8 mouse cellular contexts compared by ENCODE assay signal in genomic region chr5:24470600-24470999, GRCm38 (mm10). TPM values are rescaled to one million over a fixed set of nuclear protein-coding genes. Genes with fewer than 3 reads are reported as not detected.
DNase-seq lines count a peak whose midpoint lies in the region; ATAC-seq and TF ChIP-seq lines count a peak whose summit lies in the region.

No protein-coding gene starts in this region.

- no peaks in the 10 kb centered on the region for H3K9me3 ChIP-seq in ES-Bruce4 (replicated peaks; ENCODE audit: control insufficient read depth, insufficient read depth, low read length, poor library complexity, severe bottlenecking)
- no peaks in the 10 kb centered on the region for H3K9me3 ChIP-seq in embryonic facial prominence, embryonic 10.5 days
- no peaks in the 10 kb centered on the region for H3K9me3 ChIP-seq in heart, embryonic 16.5 days (replicated peaks; ENCODE audit: control insufficient read depth, low read length)

- 14% methylated on average over 5 of the region's 5 CpGs for WGBS in embryonic facial prominence, embryonic 10.5 days
- 19% methylated on average over 5 of the region's 5 CpGs for WGBS in heart, embryonic 16.5 days
- 11% methylated on average over 5 of the region's 5 CpGs for WGBS in large intestine, adult 2 months

- H3K36me3 ChIP-seq in ES-Bruce4 (ENCODE audit: control insufficient read depth, insufficient read depth, low read length, poor library complexity, severe bottlenecking): no peaks in the 10 kb centered on the region
- peaks cover 11% of the 10 kb centered on the region; the same call in 1 of the 2 replicates for H3K36me3 ChIP-seq in embryonic facial prominence, embryonic 10.5 days (replicated peaks)
- H3K36me3 ChIP-seq in heart, embryonic 16.5 days (ENCODE audit: control insufficient read depth, insufficient read depth): no peaks in the 10 kb centered on the region

- H3K4me3 ChIP-seq in ES-Bruce4 (ENCODE audit: low read depth, low read length): no peak overlapping the region
- no peak overlapping the region for H3K4me3 ChIP-seq in embryonic facial prominence, embryonic 10.5 days
- H3K4me3 ChIP-seq in heart, embryonic 16.5 days (ENCODE audit: low read length): no peak overlapping the region

- no peaks in the 10 kb centered on the region for H3K27me3 ChIP-seq in ES-Bruce4 (ENCODE audit: control insufficient read depth, insufficient read depth, low read length, poor library complexity, severe bottlenecking)
- H3K27me3 ChIP-seq in embryonic facial prominence, embryonic 10.5 days (replicated peaks; ENCODE audit: low read depth, poor library complexity, severe bottlenecking): peaks cover 31% of the 10 kb centered on the region
- no peaks in the 10 kb centered on the region; the same call in 1 of the 2 replicates for H3K27me3 ChIP-seq in heart, embryonic 16.5 days (ENCODE audit: control insufficient read depth, insufficient read depth, low read length)

- DNase-seq in adrenal gland, postnatal 10 days: peak; percentile 85
- peak; percentile 79 for DNase-seq in embryonic facial prominence, embryonic 10.5 days (ENCODE audit: low spot score)
- DNase-seq in large intestine, adult 2 months (ENCODE audit: low read depth, low spot score): peak; percentile 81
- peak; percentile 69 for DNase-seq in right cerebral cortex, postnatal 25 days
- no peak for DNase-seq in urinary bladder, adult 2 months (ENCODE audit: low spot score)

- no peak for TF ChIP-seq EP300 in ES-Bruce4 (IDR thresholded peaks at IDR 0.05; ENCODE audit: insufficient read depth, low read depth, low read length)

- TF ChIP-seq CTCF in ES-Bruce4 (IDR thresholded peaks at IDR 0.05; ENCODE audit: low read depth, low read length): peak; percentile 98

- H3K9ac ChIP-seq in ES-Bruce4 (ENCODE audit: low read depth, poor library complexity, severe bottlenecking): no peak overlapping the region
- H3K9ac ChIP-seq in heart, embryonic 16.5 days (ENCODE audit: low read length): no peak overlapping the region

- H3K4me2 ChIP-seq in heart, embryonic 16.5 days (ENCODE audit: low read depth, low read length): no peak overlapping the region

- peaks cover under 1% of the 10 kb centered on the region for H3K4me1 ChIP-seq in ES-Bruce4 (ENCODE audit: control insufficient read depth, insufficient read depth, low read length)
- H3K4me1 ChIP-seq in embryonic facial prominence, embryonic 10.5 days: peaks cover 72% of the 10 kb centered on the region
- H3K4me1 ChIP-seq in heart, embryonic 16.5 days (ENCODE audit: control insufficient read depth, insufficient read depth, low read length): peaks cover 24% of the 10 kb centered on the region

- no peak for TF ChIP-seq POLR2A in ES-Bruce4 (IDR thresholded peaks at IDR 0.05; ENCODE audit: insufficient read depth, low read length)

- no peak overlapping the region for H3K27ac ChIP-seq in ES-Bruce4 (ENCODE audit: insufficient read depth, low read length)
- no peak overlapping the region for H3K27ac ChIP-seq in embryonic facial prominence, embryonic 10.5 days (replicated peaks)
- H3K27ac ChIP-seq in heart, embryonic 16.5 days (ENCODE audit: low read length): no peak overlapping the region

- ATAC-seq in heart, embryonic 16.5 days (replicated peaks; ENCODE audit: extremely low read depth, insufficient read depth, low FRiP score): 0 out of 2 replicates have a peak, but pooled peaks have one; percentile 19
- peak; percentile 92 for ATAC-seq in megakaryocyte, adult 5-6 weeks (ENCODE audit: poor library complexity, severe bottlenecking)

RNA-seq across cellular contexts. Expression of gene Agap3, which starts 18.6 kb away (rescaled TPM):
- 76.8 and 79.9 TPM in 2 replicates for polyA plus RNA-seq in ES-Bruce4 (2011; ENCODE audit: insufficient read depth, insufficient read length, low read depth, missing spikeins)
- 10 to 100 TPM; 67.6 to 72.2 TPM for total RNA-seq in adrenal gland, postnatal 10 days (2021)
- 30.8 and 36.6 TPM in 2 replicates for polyA plus RNA-seq in embryonic facial prominence, embryonic 10.5 days (2016; fragmentation: Nextera tagmentation; extraction: Ambion mirVana)
- polyA plus RNA-seq in heart, embryonic 16.5 days (2015; fragmentation: Nextera tagmentation; extraction: Ambion mirVana): 15.5 and 18.4 TPM in 2 replicates
- 30.4 and 37.2 TPM in 2 replicates for polyA plus RNA-seq in large intestine, adult 2 months (2012; rRNA removed)
- 12.1 and 14.2 TPM in 2 replicates for total RNA-seq in megakaryocyte, adult 5-6 weeks (2015)
- total RNA-seq in megakaryocyte, adult 5-6 weeks (2017): 19.7 and 23.9 TPM in 2 replicates
- polyA plus RNA-seq in urinary bladder, adult 2 months (2012; rRNA removed): 55.8 and 73.8 TPM in 2 replicates

RNA-seq across cellular contexts. Expression of gene Tmub1, which starts 22.9 kb away (rescaled TPM):
- polyA plus RNA-seq in ES-Bruce4 (2011; ENCODE audit: insufficient read depth, insufficient read length, low read depth, missing spikeins): 4.8 and 7.7 TPM in 2 replicates
- total RNA-seq in adrenal gland, postnatal 10 days (2021): 10 to 100 TPM in 1 of 2 experiments, 1 to 10 TPM in 1; 9.1 to 10.5 TPM
- polyA plus RNA-seq in embryonic facial prominence, embryonic 10.5 days (2016; fragmentation: Nextera tagmentation; extraction: Ambion mirVana): 24.7 and 25.0 TPM in 2 replicates
- polyA plus RNA-seq in heart, embryonic 16.5 days (2015; fragmentation: Nextera tagmentation; extraction: Ambion mirVana): 18.4 and 20.3 TPM in 2 replicates
- polyA plus RNA-seq in large intestine, adult 2 months (2012; rRNA removed): 65.4 and 70.3 TPM in 2 replicates
- total RNA-seq in megakaryocyte, adult 5-6 weeks (2015): 11.3 and 13.4 TPM in 2 replicates
- 11.7 and 20.9 TPM in 2 replicates for total RNA-seq in megakaryocyte, adult 5-6 weeks (2017)
- polyA plus RNA-seq in urinary bladder, adult 2 months (2012; rRNA removed): 24.5 TPM in 2 replicates

RNA-seq across cellular contexts. Expression of gene Fastk, which starts 25.5 kb away (rescaled TPM):
- 51.6 and 59.8 TPM in 2 replicates for polyA plus RNA-seq in ES-Bruce4 (2011; ENCODE audit: insufficient read depth, insufficient read length, low read depth, missing spikeins)
- total RNA-seq in adrenal gland, postnatal 10 days (2021): 100 to 1,000 TPM; 129 to 172 TPM
- 100 and 109 TPM in 2 replicates for polyA plus RNA-seq in embryonic facial prominence, embryonic 10.5 days (2016; fragmentation: Nextera tagmentation; extraction: Ambion mirVana)
- 209 and 225 TPM in 2 replicates for polyA plus RNA-seq in heart, embryonic 16.5 days (2015; fragmentation: Nextera tagmentation; extraction: Ambion mirVana)
- polyA plus RNA-seq in large intestine, adult 2 months (2012; rRNA removed): 185 and 240 TPM in 2 replicates
- total RNA-seq in megakaryocyte, adult 5-6 weeks (2015): 33.4 and 42.2 TPM in 2 replicates
- 21.7 and 22.3 TPM in 2 replicates for total RNA-seq in megakaryocyte, adult 5-6 weeks (2017)
- polyA plus RNA-seq in urinary bladder, adult 2 months (2012; rRNA removed): 134 and 154 TPM in 2 replicates

RNA-seq across cellular contexts. Expression of gene Slc4a2, which starts 47.0 kb away (rescaled TPM):
- 11.3 and 12.6 TPM in 2 replicates for polyA plus RNA-seq in ES-Bruce4 (2011; ENCODE audit: insufficient read depth, insufficient read length, low read depth, missing spikeins)
- total RNA-seq in adrenal gland, postnatal 10 days (2021): 10 to 100 TPM; 58.7 to 60.9 TPM
- 35.1 and 38.4 TPM in 2 replicates for polyA plus RNA-seq in embryonic facial prominence, embryonic 10.5 days (2016; fragmentation: Nextera tagmentation; extraction: Ambion mirVana)
- polyA plus RNA-seq in heart, embryonic 16.5 days (2015; fragmentation: Nextera tagmentation; extraction: Ambion mirVana): 29.2 and 32.5 TPM in 2 replicates
- 66.2 and 89.9 TPM in 2 replicates for polyA plus RNA-seq in large intestine, adult 2 months (2012; rRNA removed)
- total RNA-seq in megakaryocyte, adult 5-6 weeks (2015): 17.2 and 19.9 TPM in 2 replicates
- total RNA-seq in megakaryocyte, adult 5-6 weeks (2017): 34.2 and 40.0 TPM in 2 replicates
- 61.6 and 63.0 TPM in 2 replicates for polyA plus RNA-seq in urinary bladder, adult 2 months (2012; rRNA removed)

RNA-seq across cellular contexts. Expression of gene Cdk5, which starts 47.3 kb away (rescaled TPM):
- 30.9 and 34.0 TPM in 2 replicates for polyA plus RNA-seq in ES-Bruce4 (2011; ENCODE audit: insufficient read depth, insufficient read length, low read depth, missing spikeins)
- 10 to 100 TPM; 37.9 to 41.3 TPM for total RNA-seq in adrenal gland, postnatal 10 days (2021)
- polyA plus RNA-seq in embryonic facial prominence, embryonic 10.5 days (2016; fragmentation: Nextera tagmentation; extraction: Ambion mirVana): 46.9 and 50.7 TPM in 2 replicates
- 28.5 and 30.4 TPM in 2 replicates for polyA plus RNA-seq in heart, embryonic 16.5 days (2015; fragmentation: Nextera tagmentation; extraction: Ambion mirVana)
- polyA plus RNA-seq in large intestine, adult 2 months (2012; rRNA removed): 59.2 and 62.5 TPM in 2 replicates
- 18.2 and 27.5 TPM in 2 replicates for total RNA-seq in megakaryocyte, adult 5-6 weeks (2015)
- total RNA-seq in megakaryocyte, adult 5-6 weeks (2017): 16.9 and 18.2 TPM in 2 replicates
- 61.4 and 77.8 TPM in 2 replicates for polyA plus RNA-seq in urinary bladder, adult 2 months (2012; rRNA removed)
